Mouse (Mus musculus): ENCODE data around the gene Rims1. TPM values are rescaled to one million over a fixed set of nuclear protein-coding genes. Genes with fewer than 3 reads are reported as not detected.
A peak's percentile ranks its signal among the peaks of the same experiment; 100 is the strongest.

The Rims1 gene
- under 1 TPM in 1 of 2 experiments, not detected in 1; 0.20 TPM for total RNA-seq (2021)
- long read RNA-seq, experiment 1: 0 reads
- long read RNA-seq, experiment 2: 0 reads

DNA sequence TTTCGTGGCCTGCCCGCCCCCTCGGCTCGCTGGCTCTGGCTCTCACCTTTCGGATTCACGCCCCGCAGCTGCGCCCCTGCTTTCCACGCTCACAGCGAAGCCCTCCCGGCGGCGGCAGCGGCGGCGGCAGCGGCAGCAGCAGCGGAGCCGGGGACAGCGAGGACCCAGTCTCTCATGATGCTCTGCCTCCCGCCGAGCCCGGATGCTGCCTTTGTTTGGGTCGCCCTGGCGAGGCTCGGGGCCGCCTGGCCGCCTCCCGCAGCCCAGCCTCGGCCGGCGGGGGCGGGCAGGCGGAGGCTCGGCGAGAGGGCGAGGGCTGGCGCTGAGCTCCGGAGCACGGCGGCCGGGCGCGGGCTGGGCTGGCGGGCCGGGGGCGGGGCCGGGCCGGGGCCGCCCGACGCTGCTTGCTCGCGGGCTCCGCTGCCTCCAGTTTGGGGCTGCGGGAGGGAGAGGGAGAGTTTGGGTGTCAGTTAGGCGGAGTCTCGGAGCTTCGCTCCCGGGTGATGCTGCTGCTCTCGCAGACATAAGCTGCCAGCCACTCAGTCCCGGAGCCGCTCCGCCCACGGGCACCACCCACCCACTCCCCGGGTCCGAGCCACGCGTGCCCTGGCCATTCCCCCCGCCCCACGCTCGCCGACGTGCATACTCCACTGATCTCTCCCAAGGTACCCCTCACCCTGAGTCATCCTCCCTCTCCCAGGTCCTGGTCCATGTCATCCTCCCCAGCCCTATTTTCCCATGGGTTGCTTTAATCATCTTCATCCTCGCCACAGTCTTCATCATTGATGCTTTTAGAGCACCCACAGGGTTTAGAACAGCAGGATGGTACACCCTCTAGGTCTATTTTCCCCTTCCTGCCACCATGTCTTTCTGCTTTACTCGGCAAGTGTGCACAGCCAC lies at the start of gene Rims1:
TSS of gene Rims1 (minus strand) at position 269 of the 900 bp plus-strand sequence.
- intact Hi-C loops (cut with DNase I): no loop called here
- peak; percentile 46 to 60 for DNase-seq

DNA sequence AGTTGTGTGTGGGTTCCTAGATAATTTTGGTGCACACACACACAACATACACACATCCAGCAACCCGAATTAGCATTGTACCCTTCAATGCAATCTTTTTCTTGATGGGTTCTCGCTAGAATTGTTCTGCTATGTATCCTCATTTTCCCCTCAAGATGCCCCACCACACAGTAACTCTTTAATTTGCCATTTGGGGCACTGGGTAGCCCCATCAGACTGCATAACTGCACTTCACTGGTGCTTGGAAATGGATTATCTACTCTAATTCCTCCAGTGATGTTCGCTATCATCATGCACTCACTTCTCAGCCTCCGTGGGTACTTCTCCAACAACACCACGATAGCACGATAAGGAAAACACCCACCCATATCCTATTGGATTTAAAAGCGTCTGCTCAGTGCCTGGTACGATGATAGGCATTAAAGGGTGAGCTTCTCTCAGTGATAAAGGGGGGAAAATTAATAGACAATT lies 867 bp upstream of the Rims1 start:
- intact Hi-C loops (cut with DNase I): no loop called here
- no peak for DNase-seq

DNA sequence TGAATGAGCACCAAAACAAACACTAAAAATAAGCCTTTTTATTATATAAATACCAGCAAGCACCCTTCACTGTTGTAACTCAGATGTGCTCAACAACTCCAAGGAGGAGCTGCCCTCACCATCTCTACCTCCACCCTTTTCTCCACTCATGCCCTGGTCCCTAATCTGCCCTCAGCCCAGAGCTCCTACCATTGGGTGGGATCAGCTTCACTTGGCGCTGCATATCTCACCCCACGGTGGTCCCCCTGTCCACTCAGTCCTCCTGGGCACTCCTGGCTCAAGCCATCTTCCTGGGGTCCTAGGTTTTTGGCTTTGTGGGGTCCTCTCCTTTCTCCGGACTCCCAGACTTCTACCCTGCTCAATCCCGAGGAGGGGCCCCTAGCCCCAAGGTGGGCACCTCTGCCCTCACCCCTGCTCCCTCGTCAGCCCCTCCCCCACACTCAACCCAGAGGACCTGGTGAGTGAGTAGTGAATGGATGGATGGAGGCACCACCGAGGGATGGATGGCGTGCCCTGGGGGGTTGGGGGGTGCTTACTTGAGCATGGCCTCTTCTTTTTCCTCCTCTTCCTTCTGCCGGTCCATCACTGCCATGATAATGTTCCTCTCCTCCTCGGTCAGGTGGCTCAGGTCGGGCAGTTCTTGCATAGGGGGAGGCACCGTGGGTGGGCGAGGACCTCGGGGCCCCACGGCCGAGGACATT lies 619 bp downstream of the Rims1 start:
- DNase-seq: peak in 1 of 2 experiments; percentile 2
- intact Hi-C loops (cut with DNase I): no loop called here

DNA sequence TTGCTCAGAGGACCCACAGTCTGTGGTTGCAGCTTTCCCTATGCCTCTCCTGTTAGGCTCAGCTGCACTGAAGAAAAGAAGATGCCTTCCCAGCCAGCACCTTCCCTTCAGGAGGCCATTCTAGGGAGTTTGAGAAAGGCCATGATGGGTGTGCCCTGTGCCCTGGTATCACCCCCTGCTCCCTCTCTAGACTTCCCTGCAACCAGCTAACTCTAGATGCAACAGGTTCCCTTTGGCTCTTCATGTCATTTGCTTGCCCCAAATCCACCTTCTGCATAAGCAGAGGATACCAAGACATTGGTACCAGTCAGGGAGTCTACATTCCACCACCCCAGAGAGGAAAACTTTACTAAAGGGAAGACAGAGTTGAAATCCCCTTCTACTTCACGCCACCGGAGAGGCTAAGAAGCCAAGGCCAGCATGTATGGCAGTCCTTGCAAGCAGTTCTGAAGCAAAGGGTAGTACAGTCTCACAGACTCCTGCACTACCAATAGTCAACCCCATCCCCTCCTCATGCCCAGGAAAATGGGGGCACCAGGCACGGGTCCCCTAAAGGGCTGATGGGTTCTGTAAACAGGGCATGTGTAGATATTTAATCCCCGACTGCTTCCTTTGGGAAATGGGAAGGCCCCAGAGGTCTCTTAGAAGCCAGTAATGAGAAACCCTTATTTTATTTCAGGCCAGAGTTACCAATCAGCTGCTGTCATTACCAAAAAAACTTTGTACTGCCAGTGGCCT lies 1.5 kb downstream of the Rims1 start:
- intact Hi-C loops (cut with DNase I): no loop called here

DNA sequence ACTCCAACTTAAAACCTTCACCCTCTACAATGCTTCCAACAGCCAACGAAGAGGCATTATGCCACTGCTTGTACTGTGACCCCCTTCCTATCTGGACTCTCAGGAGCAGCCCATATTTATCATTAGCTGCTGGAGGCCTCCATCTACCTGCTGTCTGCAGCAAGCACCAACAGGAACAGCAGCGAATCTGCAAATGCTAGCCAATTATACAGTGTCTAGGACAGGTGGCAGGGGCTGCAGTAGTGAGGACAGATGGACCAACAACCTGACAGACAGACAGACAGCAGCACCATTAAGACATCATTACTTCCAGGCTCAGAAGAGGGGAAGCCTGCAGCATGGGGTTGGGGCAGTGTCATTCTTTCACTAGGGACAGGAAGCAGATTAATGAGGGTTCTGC lies 2.3 kb downstream of the Rims1 start:
- intact Hi-C loops (cut with DNase I): no loop called here
- DNase-seq: no peak

More for the DNA sequence above, 1.5 kb downstream of the Rims1 start:
- no peak for DNase-seq

DNA sequence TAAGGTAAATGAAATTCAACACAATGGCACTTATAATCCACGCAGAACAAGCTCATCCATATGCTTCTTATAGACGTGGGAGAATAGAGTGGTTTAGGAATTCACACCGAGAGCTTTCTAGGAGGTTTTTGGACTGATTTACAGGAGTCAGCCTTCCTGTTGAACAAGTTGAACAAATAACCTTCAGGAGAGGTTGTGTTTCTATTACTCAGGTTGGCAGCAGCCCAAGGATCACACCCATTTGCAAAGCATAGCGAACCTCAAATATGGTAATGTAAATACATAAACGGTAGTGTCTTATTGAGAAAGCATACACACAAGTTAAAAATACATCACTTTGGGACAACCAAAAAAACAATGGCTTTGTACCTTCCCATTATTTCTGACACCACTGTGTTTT lies 5.5 kb downstream of the Rims1 start:
- intact Hi-C loops (cut with DNase I): no loop called here
- no peak for DNase-seq

DNA sequence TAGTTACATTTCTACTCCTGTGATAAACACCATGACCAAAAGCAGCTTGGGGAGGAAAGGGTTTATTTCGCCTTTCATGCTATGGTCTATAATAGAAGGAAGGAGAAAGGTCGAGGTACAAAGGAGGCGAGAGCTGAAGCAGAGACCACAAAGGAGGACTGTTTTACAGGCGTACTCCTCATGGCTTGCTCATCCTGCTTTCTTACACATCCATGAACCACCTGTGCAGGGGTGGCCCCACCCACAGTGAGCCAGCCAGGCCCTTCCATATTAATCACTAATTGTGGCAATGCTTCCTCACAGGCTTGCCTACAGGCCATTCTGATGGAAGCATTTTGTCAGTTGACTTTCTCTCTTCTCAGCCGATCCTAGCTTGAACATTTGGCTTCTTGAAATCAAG lies 8.7 kb downstream of the Rims1 start:
- DNase-seq: no peak
- intact Hi-C loops (cut with DNase I): no loop called here

DNA sequence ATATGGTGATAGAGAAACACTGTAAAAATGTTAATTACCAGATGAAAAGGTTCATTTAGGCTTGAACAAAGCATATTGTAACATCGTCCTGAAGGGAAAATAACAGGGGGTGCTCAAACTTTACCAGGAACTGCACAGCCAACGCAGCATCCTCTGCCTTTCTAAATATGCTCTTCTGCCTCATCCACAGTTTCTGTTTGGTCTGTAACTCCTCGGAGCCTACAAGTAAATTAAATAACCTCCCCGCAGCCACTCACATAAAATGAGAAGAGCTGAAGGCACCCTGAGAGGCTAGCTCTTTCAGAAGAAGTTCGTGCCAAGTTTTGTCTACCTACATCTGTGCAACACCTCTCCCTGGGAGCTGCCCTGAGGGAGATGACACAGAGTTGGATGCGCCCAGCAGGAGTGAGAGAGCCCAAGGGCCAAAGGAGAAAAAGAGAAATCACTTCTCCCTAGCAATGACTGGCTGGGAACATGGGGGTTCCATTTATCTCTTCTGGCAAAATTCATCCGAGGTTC lies 16.3 kb downstream of the Rims1 start:
- DNase-seq: no peak
- intact Hi-C loops (cut with DNase I): no loop called here

DNA sequence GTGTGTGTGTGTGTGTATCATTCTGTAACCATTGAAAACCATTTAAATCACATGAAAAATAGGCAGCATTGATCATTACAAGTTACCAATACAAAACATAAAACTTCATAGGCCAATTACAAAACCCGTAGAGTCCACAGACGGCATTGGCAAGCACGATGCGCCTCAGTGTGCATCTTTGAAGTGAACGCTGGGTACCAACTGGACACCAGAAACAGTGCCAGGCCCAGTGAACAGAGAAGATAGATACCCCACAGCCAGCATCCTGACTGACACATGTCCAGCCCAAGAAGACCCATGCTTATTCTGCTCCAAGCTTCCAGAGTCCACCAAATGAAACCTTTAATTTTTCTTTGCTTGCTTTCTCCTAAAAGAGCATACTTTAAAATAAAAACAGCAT lies 18.2 kb downstream of the Rims1 start:
- no peak for DNase-seq
- intact Hi-C loops (cut with DNase I): no loop called here

DNA sequence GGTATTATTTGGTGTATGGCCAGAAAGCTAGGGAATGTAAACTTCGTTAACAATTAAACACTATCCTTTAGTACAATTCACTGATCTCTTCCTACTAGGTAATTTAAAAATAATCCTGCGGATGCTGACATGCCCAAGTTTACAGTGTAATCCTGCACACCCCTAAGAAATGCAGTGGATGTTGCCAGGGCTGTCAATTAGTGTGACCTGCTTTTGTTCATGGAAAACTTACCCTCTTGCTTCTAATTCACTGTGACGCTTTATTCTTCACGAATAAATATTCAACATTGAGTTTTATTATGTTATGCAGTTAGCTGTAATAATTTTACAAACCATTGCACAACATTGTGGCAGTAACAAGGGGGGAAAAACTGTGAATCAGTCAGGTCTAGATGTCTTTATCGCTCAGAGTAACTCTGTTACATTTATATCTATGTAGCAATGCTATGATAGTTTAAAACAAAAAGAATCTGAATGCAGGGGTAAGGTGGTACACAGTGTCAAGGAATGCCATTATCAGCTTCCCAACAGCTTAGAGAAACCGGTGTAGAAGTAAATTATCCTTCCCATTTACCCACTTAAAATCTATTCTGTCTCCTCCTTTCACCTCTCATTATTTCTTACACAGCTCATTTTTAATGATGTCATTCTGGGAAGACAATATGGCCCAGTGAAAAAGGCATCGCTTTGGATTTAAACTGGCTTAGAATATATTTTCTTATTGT lies 35.1 kb downstream of the Rims1 start:
- intact Hi-C loops (cut with DNase I): no loop called here
- DNase-seq: no peak

DNA sequence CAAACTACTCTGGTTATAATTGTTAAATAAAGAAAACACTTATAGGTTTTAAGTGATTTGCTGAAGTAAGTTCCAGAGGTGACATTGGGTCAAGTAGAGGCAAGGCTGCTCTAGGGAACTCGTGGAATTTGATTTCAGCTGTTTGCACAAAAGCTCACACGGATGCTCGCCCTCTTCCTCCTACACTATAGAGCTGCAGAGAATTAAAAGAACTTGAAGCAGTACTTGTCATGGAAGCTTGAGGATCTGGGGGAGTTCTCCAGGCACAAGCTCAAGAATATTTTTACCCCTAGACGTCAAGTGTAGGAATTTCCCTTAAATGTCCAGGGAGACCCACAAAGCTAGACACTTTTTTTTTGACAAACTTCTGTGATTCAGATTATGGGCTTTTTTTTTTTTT lies 42.4 kb downstream of the Rims1 start:
- intact Hi-C loops (cut with DNase I): no loop called here
- no peak for DNase-seq

DNA sequence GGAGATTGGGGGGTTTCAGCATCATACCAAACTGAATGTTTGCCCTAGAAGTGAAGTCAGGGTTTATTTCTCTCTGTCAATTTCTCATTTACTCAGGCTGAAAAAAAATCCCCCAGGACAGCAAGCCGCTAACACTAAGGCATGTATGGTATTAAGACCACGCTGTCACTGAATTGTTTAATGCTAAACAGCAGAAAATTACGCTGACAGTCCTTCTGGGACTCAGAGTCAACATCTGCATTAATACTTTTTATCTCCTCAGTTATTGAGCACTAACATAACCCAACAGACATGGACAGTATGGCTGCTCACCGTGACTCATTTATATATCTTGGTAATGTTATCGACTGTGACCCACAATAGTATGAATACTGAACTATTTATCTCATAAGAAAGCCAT lies 43.0 kb downstream of the Rims1 start:
- DNase-seq: no peak
- intact Hi-C loops (cut with DNase I): no loop called here

DNA sequence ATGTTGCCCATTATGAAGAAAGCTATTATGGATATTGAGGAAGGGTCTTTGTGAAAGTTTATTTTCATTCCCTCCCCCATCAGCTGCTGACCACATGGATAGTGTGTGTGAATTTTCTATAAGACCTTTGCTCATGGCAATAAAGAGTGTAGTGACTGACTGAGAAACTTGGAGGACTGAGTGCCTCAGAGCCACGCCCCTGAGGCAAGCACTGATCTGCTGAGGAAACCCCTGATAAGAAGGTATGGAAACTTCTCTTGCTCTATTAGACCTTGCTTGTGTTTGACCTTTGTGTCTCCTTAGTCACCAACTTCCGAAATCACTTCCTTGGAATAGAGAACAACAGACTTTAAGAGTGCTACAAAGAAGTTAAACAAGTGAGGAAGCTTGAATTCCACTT lies 55.3 kb downstream of the Rims1 start:
- intact Hi-C loops (cut with DNase I): no loop called here
- DNase-seq: no peak

DNA sequence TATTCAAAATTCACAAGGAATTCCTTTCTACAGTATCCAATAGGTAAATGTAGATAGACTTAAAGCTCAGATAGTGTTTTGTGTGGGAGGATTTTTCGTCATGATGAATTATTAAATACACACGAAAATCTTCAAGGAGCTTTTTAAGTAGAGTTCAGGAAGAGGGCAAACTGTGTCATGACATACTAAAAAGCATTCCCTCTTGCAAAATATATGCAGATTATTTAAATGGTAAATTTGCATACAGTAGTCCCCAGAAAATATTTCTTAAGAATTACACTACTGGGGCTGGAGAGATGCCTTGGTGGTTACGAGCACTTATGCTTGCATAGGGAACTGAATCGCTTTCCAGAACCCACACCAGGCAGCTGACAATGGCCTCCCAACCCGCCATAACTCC lies 61.1 kb downstream of the Rims1 start:
- intact Hi-C loops (cut with DNase I): no loop called here
- no peak for DNase-seq

DNA sequence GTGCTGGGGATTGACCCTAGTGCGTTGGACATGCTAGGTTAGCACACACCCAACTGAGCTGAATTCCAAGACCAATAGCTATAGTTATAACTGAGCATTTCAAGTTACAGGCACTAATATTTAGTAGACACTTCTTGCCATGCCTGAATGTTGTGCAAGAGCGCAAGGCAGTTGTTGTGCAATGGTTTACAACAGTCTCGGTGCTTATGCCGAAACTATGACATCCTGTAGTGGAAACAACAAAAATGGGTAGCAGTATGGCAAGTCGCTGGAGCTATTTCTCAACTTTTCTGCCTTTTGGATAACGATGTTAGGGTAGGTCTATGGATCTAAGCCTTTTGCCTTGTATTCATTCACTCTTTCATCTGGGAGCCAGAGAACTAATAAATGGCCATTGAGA lies 68.3 kb downstream of the Rims1 start:
- no peak for DNase-seq
- intact Hi-C loops (cut with DNase I): no loop called here

DNA sequence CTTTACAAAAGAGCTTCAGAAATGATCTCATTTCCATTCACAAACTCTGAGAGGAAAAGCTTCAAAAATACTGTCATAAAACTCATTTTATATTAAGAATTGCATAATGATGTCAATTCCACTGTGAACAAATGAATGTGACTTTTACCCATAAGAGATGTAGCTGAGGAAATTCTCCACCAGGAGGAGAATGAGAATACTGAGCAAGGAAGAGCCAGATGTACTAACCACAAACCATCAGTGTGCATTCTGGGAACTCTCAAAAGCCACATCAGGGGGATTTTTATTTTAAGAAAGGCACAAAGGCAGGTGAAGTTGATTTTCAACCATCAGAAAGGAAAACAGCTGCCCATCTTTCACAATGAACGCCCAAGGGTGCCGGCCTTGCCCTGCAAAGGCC lies 71.4 kb downstream of the Rims1 start:
- intact Hi-C loops (cut with DNase I): no loop called here
- DNase-seq: no peak

DNA sequence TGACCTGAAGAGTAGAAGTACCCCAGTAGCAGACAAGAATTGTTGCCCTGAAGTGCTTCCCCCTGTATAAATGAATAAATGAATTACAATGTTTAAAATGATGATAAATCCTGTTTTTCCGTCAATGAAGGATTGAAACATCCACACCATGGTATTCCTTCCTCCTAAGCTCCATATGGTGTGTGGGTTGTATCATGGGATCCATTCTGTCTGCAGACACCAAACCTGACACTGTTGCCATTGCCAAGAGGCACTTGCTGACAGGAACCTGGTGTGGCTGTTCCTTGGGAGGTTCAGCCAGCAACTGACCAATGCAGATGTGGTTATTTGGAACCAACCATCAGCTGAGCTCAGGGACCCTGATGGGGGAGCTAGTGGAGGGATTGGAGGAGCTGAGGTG lies 72.5 kb downstream of the Rims1 start:
- DNase-seq: no peak
- intact Hi-C loops (cut with DNase I): no loop called here

DNA sequence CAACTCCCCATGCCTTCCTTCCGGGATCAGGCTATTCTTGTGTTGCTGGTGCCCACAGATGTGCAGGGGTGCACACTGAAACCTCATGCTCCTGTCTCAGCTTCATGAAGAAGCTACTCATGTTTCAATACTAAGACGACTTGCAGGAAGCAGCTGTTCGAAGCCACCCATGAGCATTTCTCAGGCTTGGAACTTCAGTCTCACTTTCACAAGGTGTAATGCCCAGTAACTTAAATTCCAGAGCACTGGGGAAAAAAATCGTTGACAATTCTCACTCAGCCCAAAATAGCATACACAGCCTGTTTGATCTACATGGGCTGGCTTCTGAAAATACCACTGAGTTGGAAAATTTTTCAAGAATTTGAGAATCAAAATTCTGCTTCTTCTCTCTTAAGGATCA lies 77.6 kb downstream of the Rims1 start:
- intact Hi-C loops (cut with DNase I): no loop called here
- DNase-seq: no peak

DNA sequence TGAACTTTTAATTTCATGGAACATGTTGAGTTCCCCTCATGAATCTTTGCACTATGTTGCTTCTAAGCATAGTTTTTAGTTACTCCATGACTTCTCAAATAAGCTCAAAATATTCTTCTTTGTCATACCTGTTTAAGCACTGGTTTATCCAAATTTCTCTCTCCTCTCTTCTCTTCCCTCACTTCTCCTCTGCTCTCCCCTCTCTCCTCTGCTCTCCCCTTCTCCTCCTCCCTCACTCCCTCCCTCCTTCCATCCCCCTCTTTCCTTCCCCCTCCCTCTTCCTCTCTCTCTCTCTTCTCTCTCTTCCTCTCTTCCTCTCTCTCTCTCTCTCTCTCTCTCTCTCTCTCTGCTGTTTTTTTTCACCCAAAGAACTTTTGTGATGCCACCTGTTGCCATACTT lies 84.1 kb downstream of the Rims1 start:
- intact Hi-C loops (cut with DNase I): no loop called here
- no peak for DNase-seq

DNA sequence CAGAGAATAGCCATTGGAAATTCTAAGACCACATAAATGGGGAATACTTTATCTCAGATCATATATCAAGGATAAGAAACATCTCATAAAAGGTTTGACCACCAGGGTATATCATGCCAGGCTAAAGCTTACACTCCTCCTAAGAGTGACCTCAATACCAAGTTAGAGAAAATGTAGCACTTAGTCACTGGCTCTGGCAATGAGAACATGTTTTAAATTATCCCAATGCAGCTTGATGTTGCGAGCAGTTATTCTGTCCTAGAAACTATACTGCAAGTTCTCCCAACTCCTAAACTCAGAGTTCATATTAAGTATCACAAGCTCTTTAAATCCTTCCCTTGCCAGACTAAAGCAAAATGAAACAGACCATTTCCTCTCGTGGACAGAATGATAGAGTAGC lies 85.1 kb downstream of the Rims1 start:
- no peak for DNase-seq

More for the DNA sequence above, 85.1 kb downstream of the Rims1 start:
- intact Hi-C loops (cut with DNase I): no loop called here
